Mouse (Mus musculus): ENCODE results near the gene Kdm6b. TPM values are rescaled to one million over a fixed set of nuclear protein-coding genes. Genes with fewer than 3 reads are reported as not detected.
A peak's percentile ranks its signal among the peaks of the same experiment; 100 is the strongest.

The Kdm6b gene
- polyA plus RNA-seq, 1 experiment, result 9.3 TPM

DNA sequence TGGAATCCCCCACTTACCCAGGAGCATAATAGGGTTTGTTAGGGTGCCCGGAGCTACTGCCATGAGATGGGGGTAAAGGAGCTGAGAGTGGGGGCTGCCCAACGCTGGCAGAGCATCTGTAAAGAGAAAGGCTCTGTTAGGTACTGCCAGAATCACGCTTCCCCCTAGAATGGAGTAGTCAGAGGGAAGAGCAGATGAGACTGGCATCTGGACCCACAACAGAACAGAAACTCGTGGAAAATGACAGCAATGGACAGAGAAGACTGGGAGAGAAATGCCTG, 5.8 kb downstream of the Kdm6b start:
- no peak overlapping the region for H3K27ac ChIP-seq (ENCODE audit: insufficient read depth, low read depth, low read length)
- TF ChIP-seq POLR2A (IDR thresholded peaks at IDR 0.05; ENCODE audit: borderline replicate concordance, low read depth, low read length) (no peak), CTCF (IDR thresholded peaks at IDR 0.05; ENCODE audit: low read depth, low read length) (no peak)
- peaks cover 13% of the 10 kb centered on the region for H3K4me1 ChIP-seq (ENCODE audit: control insufficient read depth, insufficient read depth, low read length)
- H3K4me3 ChIP-seq (ENCODE audit: insufficient read depth, low read length), result no peak overlapping the region

DNA sequence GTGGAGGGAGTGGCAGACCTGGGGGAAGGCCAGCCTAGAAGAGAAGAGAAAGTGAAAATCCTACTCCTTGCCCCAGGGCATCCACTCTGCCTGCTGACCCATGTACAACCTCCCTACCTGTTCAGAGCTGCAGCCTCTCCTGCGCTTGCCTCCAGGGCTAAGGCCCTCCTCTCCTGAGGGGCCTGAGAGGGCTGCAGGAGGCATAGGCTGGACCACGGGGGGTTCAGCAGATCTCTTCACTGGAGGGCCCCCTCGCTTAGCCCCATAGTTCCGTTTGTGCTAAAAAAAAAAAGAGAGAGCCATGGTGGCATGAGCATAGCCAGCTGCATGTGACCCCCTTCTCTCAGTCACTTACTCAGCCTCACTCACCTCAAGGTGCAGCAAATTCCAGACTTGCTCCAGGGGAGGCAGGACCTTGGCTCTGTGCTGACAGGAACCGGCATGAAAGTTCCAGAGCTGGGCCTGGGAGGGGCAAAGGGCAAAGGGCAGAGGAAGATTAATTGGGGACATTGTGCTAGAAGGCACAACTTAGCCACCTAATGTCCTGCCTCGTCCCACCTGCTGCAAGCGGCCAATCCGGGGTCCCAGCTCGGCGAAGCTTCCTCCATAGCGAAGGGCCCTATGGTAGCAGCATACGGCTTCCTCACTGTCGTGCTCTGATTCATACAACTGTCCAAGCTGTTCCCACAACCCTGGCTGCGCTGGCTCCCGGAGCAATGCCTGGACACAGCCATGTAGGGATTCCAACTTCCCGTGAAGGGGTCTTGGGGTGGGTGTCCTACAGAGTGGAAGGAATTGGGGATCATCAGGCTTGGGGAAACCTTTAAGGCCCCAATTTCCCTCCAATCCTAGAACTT, 6.4 kb downstream of the Kdm6b start:
- TF ChIP-seq CTCF (IDR thresholded peaks at IDR 0.05; ENCODE audit: low read depth, low read length) (no peak), POLR2A (IDR thresholded peaks at IDR 0.05; ENCODE audit: borderline replicate concordance, low read depth, low read length) (no peak)
- peaks cover 7% of the 10 kb centered on the region for H3K4me1 ChIP-seq (ENCODE audit: control insufficient read depth, insufficient read depth, low read length)
- H3K27ac ChIP-seq (ENCODE audit: insufficient read depth, low read depth, low read length), result no peak overlapping the region
- H3K4me3 ChIP-seq (ENCODE audit: insufficient read depth, low read length), result no peak overlapping the region

DNA sequence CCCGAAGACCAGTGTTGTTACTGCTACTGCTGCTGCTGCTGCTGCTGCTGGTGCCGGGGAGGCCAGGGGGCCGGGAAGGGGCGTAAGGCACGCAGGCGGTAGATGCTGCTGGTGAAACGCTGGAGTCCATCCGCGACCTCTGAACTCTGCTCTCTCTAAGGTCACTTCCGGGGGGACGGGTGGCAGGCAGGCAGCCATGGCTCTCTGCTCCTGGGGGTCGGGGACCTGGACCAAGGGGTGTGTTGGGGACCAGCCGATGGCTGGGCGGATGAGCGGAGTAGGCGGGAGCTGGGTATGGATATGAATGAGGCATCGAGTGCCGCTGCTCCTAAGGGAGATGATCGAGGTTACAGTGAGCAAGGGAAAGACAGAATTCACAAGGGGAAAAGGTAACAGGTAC, 7.2 kb downstream of the Kdm6b start:
- Histone ChIP-seq H3K4me1 (ENCODE audit: control insufficient read depth, insufficient read depth, low read length) (0 out of 2 replicates have a peak, but pooled peaks cover 4% of the 10 kb centered on the region), H3K4me3 (ENCODE audit: insufficient read depth, low read length) (no peak overlapping the region), H3K27ac (ENCODE audit: insufficient read depth, low read depth, low read length) (no peak overlapping the region)
- TF ChIP-seq POLR2A (IDR thresholded peaks at IDR 0.05; ENCODE audit: borderline replicate concordance, low read depth, low read length), result no peak
- no peak for TF ChIP-seq CTCF (IDR thresholded peaks at IDR 0.05; ENCODE audit: low read depth, low read length)

DNA sequence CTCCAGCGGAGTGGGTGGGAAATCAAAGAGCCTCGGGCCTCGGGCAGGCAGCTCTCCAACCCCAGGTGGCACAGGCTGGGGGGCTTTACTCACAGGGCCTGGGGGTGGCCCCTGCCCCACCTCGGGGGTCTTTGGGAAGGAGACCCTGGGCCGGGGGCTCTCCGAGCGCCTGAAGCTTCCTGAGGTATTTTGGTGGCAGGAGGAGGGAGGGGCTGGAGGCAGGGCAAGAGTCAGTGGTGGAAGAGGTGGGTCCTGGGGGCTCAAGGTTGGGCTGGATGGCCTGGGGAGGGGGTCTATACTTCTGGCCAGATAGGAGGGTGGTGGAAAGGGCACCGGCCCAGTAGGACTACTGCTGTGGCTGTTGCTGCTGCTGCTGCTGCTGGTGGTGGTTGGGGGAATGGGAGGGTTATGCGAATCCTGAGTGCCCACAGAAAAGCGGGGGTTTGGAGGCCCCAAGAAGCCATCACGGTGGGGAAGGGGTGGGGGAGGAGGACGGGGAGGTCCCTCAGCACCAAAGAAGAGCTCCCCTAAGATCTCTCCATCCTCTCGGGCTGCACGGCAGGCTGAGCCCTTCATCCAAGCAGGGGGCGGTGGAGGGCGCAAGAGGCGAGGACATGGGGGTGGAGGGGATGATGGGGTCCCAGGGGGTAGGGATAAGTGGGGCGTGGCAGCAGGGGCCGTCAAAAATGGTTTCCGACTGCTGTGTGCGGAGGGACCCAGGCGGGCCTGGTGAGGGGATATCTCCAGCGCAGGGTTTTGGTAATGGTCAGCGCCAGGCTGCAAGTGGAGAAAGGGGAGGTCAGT, 7.9 kb downstream of the Kdm6b start:
- Histone ChIP-seq H3K4me3 (ENCODE audit: insufficient read depth, low read length) (no peak overlapping the region), H3K4me1 (ENCODE audit: control insufficient read depth, insufficient read depth, low read length) (0 out of 2 replicates have a peak, but pooled peaks cover 4% of the 10 kb centered on the region), H3K27ac (ENCODE audit: insufficient read depth, low read depth, low read length) (no peak overlapping the region)
- TF ChIP-seq POLR2A (IDR thresholded peaks at IDR 0.05; ENCODE audit: borderline replicate concordance, low read depth, low read length) (no peak), CTCF (IDR thresholded peaks at IDR 0.05; ENCODE audit: low read depth, low read length) (no peak)

DNA sequence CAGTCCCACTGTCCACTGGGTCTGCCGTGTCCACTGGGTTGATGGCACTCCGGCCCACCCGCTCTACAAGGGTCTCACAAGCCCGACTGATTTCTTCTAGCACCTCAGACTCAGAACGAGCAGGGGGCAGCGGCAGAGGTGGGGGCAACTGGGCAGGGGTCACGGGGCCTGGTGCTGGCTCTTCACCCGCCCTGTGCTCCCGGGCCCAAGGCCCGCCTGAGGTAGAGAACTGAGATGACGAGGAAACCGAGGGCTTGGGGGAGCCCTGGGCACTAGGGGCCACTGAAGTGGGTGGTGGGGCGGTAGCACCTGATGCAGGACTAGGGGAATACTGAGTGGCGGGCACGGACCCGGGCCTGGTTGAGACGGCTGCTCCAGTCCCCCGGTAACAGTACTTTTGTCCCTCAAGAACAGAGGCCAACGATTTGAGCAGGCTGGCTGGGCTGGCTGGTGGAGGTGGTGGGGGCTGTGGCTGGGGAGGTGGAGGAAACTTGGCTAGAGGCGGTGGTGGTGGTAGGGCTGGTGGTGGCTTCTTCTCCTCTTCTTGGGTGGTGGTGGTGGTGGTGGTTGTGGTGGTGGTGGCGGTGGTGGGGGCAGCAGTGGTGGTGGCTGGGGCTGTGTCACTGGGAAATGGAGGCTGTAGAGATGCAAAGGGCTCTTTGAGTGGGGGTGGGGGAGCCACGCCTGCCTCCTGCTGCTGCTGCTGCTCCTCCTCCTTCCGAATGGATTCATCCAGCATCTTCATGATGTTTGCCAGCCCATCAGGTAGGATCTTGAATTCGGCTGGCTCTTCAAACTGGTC, 8.7 kb downstream of the Kdm6b start:
- TF ChIP-seq CTCF (IDR thresholded peaks at IDR 0.05; ENCODE audit: low read depth, low read length) (no peak), POLR2A (IDR thresholded peaks at IDR 0.05; ENCODE audit: borderline replicate concordance, low read depth, low read length) (no peak)
- H3K27ac ChIP-seq (ENCODE audit: insufficient read depth, low read depth, low read length), result no peak overlapping the region

DNA sequence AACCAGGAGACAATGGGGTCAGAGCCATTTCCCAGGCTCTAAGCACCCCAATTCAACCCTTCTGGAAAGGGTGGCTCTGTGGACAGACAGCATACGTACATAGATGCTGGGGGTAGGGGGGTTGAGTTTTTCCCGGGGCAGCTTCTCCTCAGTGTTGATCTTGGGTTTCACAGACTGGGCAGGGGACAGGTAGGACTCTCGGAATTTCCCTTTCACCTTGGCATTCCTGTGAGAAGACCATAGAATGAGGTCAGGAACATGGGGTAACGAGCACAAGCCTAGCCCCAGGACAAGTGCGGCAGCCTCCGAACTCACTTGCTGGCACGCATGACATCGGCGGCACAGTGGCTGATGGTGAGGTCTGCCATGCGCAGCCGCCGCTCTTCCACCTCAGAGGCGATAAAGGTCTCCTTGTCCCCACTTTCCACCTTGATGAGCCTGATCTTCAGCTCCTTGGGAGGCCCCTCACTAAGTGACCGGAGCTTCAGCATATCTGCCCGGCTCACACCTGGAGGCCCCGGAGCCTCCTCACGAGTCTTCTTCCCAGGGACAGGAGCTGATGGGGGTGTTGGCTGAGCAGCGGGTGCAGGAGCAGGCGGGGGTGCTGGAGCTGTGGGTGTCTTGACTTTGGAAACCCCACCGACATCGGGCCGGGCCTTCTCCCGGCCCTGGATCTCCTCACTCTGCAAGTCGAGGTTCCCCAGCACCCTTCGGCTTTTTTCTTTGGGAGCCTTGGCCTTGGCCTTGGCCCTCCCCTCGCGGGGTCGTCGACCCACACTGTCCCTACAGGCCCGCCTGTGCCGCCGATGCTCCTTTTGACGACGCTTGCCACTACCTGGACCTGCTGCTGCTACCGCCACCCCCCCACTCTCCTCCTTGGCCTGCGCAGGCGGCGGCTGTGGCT, 9.5 kb downstream of the Kdm6b start:
- Histone ChIP-seq H3K4me3 (ENCODE audit: insufficient read depth, low read length) (no peak overlapping the region), H3K27ac (ENCODE audit: insufficient read depth, low read depth, low read length) (no peak overlapping the region), H3K4me1 (ENCODE audit: control insufficient read depth, insufficient read depth, low read length) (0 out of 2 replicates have a peak, but pooled peaks cover 4% of the 10 kb centered on the region)
- TF ChIP-seq POLR2A (IDR thresholded peaks at IDR 0.05; ENCODE audit: borderline replicate concordance, low read depth, low read length) (no peak), CTCF (IDR thresholded peaks at IDR 0.05; ENCODE audit: low read depth, low read length) (no peak)

More for the DNA sequence above, 8.7 kb downstream of the Kdm6b start:
- Histone ChIP-seq H3K4me1 (ENCODE audit: control insufficient read depth, insufficient read depth, low read length) (0 out of 2 replicates have a peak, but pooled peaks cover 4% of the 10 kb centered on the region), H3K4me3 (ENCODE audit: insufficient read depth, low read length) (no peak overlapping the region)

DNA sequence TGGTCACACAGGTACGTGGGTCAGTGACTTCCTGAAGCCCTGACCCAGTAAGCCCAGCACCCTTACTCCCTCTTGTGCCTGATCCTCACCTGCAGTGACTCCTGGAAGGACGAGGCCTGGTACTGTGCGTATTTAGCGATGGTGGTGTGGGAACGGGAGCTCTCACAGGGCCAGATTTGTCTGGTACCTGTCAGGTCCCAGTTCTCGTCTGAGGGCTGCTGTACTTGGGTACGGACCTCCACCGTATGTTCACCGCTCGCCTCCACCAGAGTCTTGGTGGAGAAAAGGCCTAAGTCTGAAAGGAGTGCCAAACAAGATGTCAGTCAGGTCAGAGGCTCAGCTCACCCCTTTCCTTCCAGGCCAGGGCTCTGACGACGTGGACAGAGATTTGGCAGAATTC, 11.5 kb downstream of the Kdm6b start:
- Histone ChIP-seq H3K27ac (ENCODE audit: insufficient read depth, low read depth, low read length) (no peak overlapping the region), H3K4me3 (ENCODE audit: insufficient read depth, low read length) (no peak overlapping the region), H3K4me1 (ENCODE audit: control insufficient read depth, insufficient read depth, low read length) (no peaks in the 10 kb centered on the region)
- TF ChIP-seq CTCF (IDR thresholded peaks at IDR 0.05; ENCODE audit: low read depth, low read length) (no peak), POLR2A (IDR thresholded peaks at IDR 0.05; ENCODE audit: borderline replicate concordance, low read depth, low read length) (no peak)

DNA sequence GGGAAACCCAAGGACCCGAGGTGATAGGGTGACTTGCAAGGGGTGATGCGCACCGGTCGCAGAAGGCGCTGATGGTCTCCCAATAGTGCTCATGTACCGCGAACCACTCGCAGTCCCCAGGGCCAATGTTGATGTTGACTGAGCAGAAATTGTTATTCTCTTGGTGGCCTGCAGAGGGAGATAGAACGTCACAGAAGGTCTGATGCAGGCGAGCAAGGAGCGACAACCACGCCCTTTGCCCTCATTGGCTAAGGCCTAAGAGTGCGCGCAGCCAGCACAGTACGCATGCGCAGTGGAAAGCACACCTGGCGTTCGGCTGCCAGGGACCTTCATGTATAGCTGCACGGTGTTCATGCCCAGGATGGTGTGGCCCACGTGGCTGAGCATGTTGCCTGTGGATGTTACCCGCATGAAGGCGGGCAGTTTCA, 12.3 kb downstream of the Kdm6b start:
- H3K4me3 ChIP-seq (ENCODE audit: insufficient read depth, low read length), result no peak overlapping the region
- no peak overlapping the region for H3K27ac ChIP-seq (ENCODE audit: insufficient read depth, low read depth, low read length)
- TF ChIP-seq CTCF (IDR thresholded peaks at IDR 0.05; ENCODE audit: low read depth, low read length) (peak; percentile 55; the same call in 1 of the 2 replicates), POLR2A (IDR thresholded peaks at IDR 0.05; ENCODE audit: borderline replicate concordance, low read depth, low read length) (no peak)
- H3K4me1 ChIP-seq (ENCODE audit: control insufficient read depth, insufficient read depth, low read length), result no peaks in the 10 kb centered on the region

Measured in bone marrow macrophage, adult 2 months (primary cell).